Mouse (Mus musculus): ENCODE results near the gene Syt8.

DNA sequence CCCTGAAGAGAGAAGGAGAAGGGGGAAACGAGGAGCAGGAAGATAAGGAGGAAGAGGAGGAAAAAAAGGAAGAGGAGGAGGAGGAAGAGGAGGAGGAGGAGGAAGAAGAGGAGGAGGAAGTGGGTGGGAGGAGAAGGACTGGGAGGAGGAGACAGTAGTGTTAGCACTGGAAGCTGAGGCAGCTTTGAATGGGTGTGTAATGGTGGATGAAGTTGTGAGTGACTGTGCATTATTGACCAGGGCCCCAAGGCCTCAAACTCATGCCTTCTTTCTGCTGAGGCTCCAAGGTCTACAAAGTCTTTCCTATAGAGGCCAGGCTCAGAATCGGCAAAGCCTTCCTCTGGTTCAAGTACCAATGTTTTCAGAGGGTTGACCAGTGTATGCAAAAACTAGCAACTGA lies 12.8 kb upstream of the Syt8 start:
- TF ChIP-seq CTCF (IDR thresholded peaks at IDR 0.05; ENCODE audit: extremely low read depth, insufficient read depth, low read length): no peak
- no peak for TF ChIP-seq POLR2A (IDR thresholded peaks at IDR 0.05; ENCODE audit: extremely low read depth, insufficient read depth, low read length)
